Mouse (Mus musculus): ENCODE data around the gene Atp11c. TPM values are rescaled to one million over a fixed set of nuclear protein-coding genes. Genes with fewer than 3 reads are reported as not detected.
A peak's percentile ranks its signal among the peaks of the same experiment; 100 is the strongest.

Gene Atp11c
- polyA plus RNA-seq, 1 experiment from 2014 or later: 5.8 TPM

GRCm38 (mm10) chrX:60503995-60504394 lies 88.5 kb downstream of the Atp11c start:
- Histone ChIP-seq H3K4me2 (no peak overlapping the region), H3K27me3 (replicated peaks) (no peaks in the 10 kb centered on the region), H3K36me3 (no peaks in the 10 kb centered on the region), H3K4me1 (no peaks in the 10 kb centered on the region), H3K27ac (no peak overlapping the region), H3K4me3 (no peak overlapping the region), H3K9me3 (replicated peaks) (no peaks in the 10 kb centered on the region), H3K9ac (no peak overlapping the region)
- no peak for ATAC-seq

GRCm38 (mm10) chrX:60497750-60498149 lies 94.7 kb downstream of the Atp11c start:
- no peak overlapping the region for H3K4me2 ChIP-seq
- ATAC-seq: no peak
- no peak overlapping the region for H3K9ac ChIP-seq
- no peaks in the 10 kb centered on the region for H3K36me3 ChIP-seq
- no peak overlapping the region for H3K27ac ChIP-seq
- H3K4me3 ChIP-seq: no peak overlapping the region
- H3K4me1 ChIP-seq: no peaks in the 10 kb centered on the region
- no peaks in the 10 kb centered on the region for H3K27me3 ChIP-seq (replicated peaks)
- H3K9me3 ChIP-seq (replicated peaks): no peaks in the 10 kb centered on the region
- 48% methylated on average over 1 of the region's 1 CpGs for WGBS (ENCODE audit: insufficient replicate concordance)

GRCm38 (mm10) chrX:60495308-60495707 lies 97.2 kb downstream of the Atp11c start:
- ATAC-seq: no peak
- H3K4me1 ChIP-seq: no peaks in the 10 kb centered on the region
- no peaks in the 10 kb centered on the region for H3K36me3 ChIP-seq
- H3K27me3 ChIP-seq (replicated peaks): no peaks in the 10 kb centered on the region
- no peak overlapping the region for H3K9ac ChIP-seq
- no peaks in the 10 kb centered on the region for H3K9me3 ChIP-seq (replicated peaks)
- H3K27ac ChIP-seq: no peak overlapping the region
- no peak overlapping the region for H3K4me2 ChIP-seq
- no peak overlapping the region for H3K4me3 ChIP-seq

- no peak overlapping the region for H3K27ac ChIP-seq
- no peak overlapping the region for H3K4me3 ChIP-seq
- no peak overlapping the region for H3K9ac ChIP-seq
- ATAC-seq: no peak
- no peaks in the 10 kb centered on the region for H3K4me1 ChIP-seq
- H3K27me3 ChIP-seq (replicated peaks): no peaks in the 10 kb centered on the region
- H3K9me3 ChIP-seq (replicated peaks): no peaks in the 10 kb centered on the region
- no peak overlapping the region for H3K4me2 ChIP-seq
- no peaks in the 10 kb centered on the region for H3K36me3 ChIP-seq
- WGBS (ENCODE audit: insufficient replicate concordance): 3% methylated on average over 2 of the region's 2 CpGs
Observed at GRCm38 (mm10) chrX:60463786-60464185, 128.7 kb downstream of the Atp11c start.

GRCm38 (mm10) chrX:60414563-60415111 lies 177.9 kb downstream of the Atp11c start:
- H3K27me3 ChIP-seq (replicated peaks): no peaks in the 10 kb centered on the region
- H3K9me3 ChIP-seq (replicated peaks): no peaks in the 10 kb centered on the region
- no peak overlapping the region for H3K4me3 ChIP-seq
- no peaks in the 10 kb centered on the region for H3K36me3 ChIP-seq
- WGBS (ENCODE audit: insufficient replicate concordance): 47% methylated on average over 4 of the region's 4 CpGs
- no peak overlapping the region for H3K27ac ChIP-seq
- no peak overlapping the region for H3K4me2 ChIP-seq
- no peak for ATAC-seq
- H3K4me1 ChIP-seq: no peaks in the 10 kb centered on the region
- H3K9ac ChIP-seq: no peak overlapping the region

GRCm38 (mm10) chrX:60405681-60406080 lies 186.8 kb downstream of the Atp11c start:
- Histone ChIP-seq H3K4me3 (no peak overlapping the region), H3K27me3 (replicated peaks) (peaks cover 4% of the 10 kb centered on the region), H3K4me1 (peaks cover 7% of the 10 kb centered on the region; the same call in 1 of the 2 replicates), H3K9me3 (replicated peaks) (no peaks in the 10 kb centered on the region), H3K4me2 (no peak overlapping the region), H3K36me3 (no peaks in the 10 kb centered on the region), H3K27ac (no peak overlapping the region), H3K9ac (no peak overlapping the region)
- WGBS (ENCODE audit: insufficient replicate concordance): 65% methylated on average over 4 of the region's 4 CpGs
- ATAC-seq: no peak

GRCm38 (mm10) chrX:60404668-60405044 lies 187.8 kb downstream of the Atp11c start:
- Histone ChIP-seq H3K27me3 (replicated peaks) (peaks cover 4% of the 10 kb centered on the region), H3K27ac (peak overlapping the region; percentile 91), H3K4me3 (peak overlapping the region; percentile 74), H3K4me1 (peaks cover 7% of the 10 kb centered on the region; the same call in 1 of the 2 replicates), H3K9ac (peak overlapping the region; percentile 88), H3K4me2 (peak overlapping the region; percentile 70), H3K36me3 (no peaks in the 10 kb centered on the region), H3K9me3 (replicated peaks) (no peaks in the 10 kb centered on the region)
- peak; percentile 93 for ATAC-seq
- WGBS (ENCODE audit: insufficient replicate concordance): 13% methylated on average over 12 of the region's 17 CpGs

- H3K4me3 ChIP-seq: peak overlapping the region; percentile 74
- WGBS (ENCODE audit: insufficient replicate concordance): 3% methylated on average over 34 of the region's 126 CpGs
- peaks cover 7% of the 10 kb centered on the region; the same call in 1 of the 2 replicates for H3K4me1 ChIP-seq
- peak overlapping the region; percentile 91 for H3K27ac ChIP-seq
- peak; percentile 84 for ATAC-seq
- peak overlapping the region; percentile 78 for H3K4me2 ChIP-seq
- H3K9ac ChIP-seq: peak overlapping the region; percentile 88
- no peaks in the 10 kb centered on the region for H3K36me3 ChIP-seq
- H3K27me3 ChIP-seq (replicated peaks): peaks cover 4% of the 10 kb centered on the region
- H3K9me3 ChIP-seq (replicated peaks): no peaks in the 10 kb centered on the region
Observed at GRCm38 (mm10) chrX:60403764-60404667, 188.5 kb downstream of the Atp11c start.

- Histone ChIP-seq H3K4me3 (peak overlapping the region; percentile 74), H3K36me3 (no peaks in the 10 kb centered on the region), H3K27ac (peak overlapping the region; percentile 72; the same call in 1 of the 2 replicates), H3K9ac (peak overlapping the region; percentile 86), H3K4me2 (peak overlapping the region; percentile 78), H3K27me3 (replicated peaks) (peaks cover 4% of the 10 kb centered on the region), H3K9me3 (replicated peaks) (no peaks in the 10 kb centered on the region), H3K4me1 (peaks cover 7% of the 10 kb centered on the region; the same call in 1 of the 2 replicates)
- WGBS (ENCODE audit: insufficient replicate concordance): 11% methylated on average over 45 of the region's 46 CpGs
- ATAC-seq: peak; percentile 50
Observed at GRCm38 (mm10) chrX:60403062-60403763, 189.3 kb downstream of the Atp11c start.

GRCm38 (mm10) chrX:60394292-60394691 lies 198.2 kb downstream of the Atp11c start:
- no peak for ATAC-seq
- no peaks in the 10 kb centered on the region for H3K27me3 ChIP-seq (replicated peaks)
- H3K36me3 ChIP-seq: no peaks in the 10 kb centered on the region
- H3K4me1 ChIP-seq: no peaks in the 10 kb centered on the region
- H3K27ac ChIP-seq: no peak overlapping the region
- no peak overlapping the region for H3K9ac ChIP-seq
- H3K4me3 ChIP-seq: no peak overlapping the region
- no peak overlapping the region for H3K4me2 ChIP-seq
- WGBS (ENCODE audit: insufficient replicate concordance): 83% methylated on average over 4 of the region's 4 CpGs
- no peaks in the 10 kb centered on the region for H3K9me3 ChIP-seq (replicated peaks)

- H3K4me3 ChIP-seq: no peak overlapping the region
- ATAC-seq: peak; percentile 64
- 44% methylated on average over 1 of the region's 1 CpGs for WGBS (ENCODE audit: insufficient replicate concordance)
Observed at GRCm38 (mm10) chrX:60386852-60387251, 205.6 kb downstream of the Atp11c start.

GRCm38 (mm10) chrX:60381711-60382110 lies 210.8 kb downstream of the Atp11c start:
- Histone ChIP-seq H3K4me1 (no peaks in the 10 kb centered on the region; the same call in 1 of the 2 replicates), H3K9ac (no peak overlapping the region), H3K27ac (no peak overlapping the region), H3K4me2 (no peak overlapping the region), H3K9me3 (replicated peaks) (no peaks in the 10 kb centered on the region), H3K4me3 (no peak overlapping the region), H3K36me3 (no peaks in the 10 kb centered on the region), H3K27me3 (replicated peaks) (no peaks in the 10 kb centered on the region)
- WGBS (ENCODE audit: insufficient replicate concordance): 73% methylated on average over 2 of the region's 2 CpGs
- no peak for ATAC-seq

More at GRCm38 (mm10) chrX:60386852-60387251, 205.6 kb downstream of the Atp11c start:
- Histone ChIP-seq H3K9ac (no peak overlapping the region), H3K4me2 (no peak overlapping the region), H3K4me1 (no peaks in the 10 kb centered on the region; the same call in 1 of the 2 replicates), H3K36me3 (no peaks in the 10 kb centered on the region), H3K27me3 (replicated peaks) (no peaks in the 10 kb centered on the region), H3K9me3 (replicated peaks) (no peaks in the 10 kb centered on the region), H3K27ac (no peak overlapping the region)

Data from liver, embryonic 12.5 days (tissue).